Mouse (Mus musculus): ENCODE results near the gene Scrg1.
"Not testable (repeated sequence)": the region's sequence is repeated elsewhere in the genome, so short reads cannot be mapped to it uniquely, and the experiment has no call there.

The Scrg1 gene

GRCm38 (mm10) chr8:57510791-57511315 is 55.1 kb downstream of the Scrg1 start:
- DNase-seq (ENCODE audit: low spot score), result no peak

GRCm38 (mm10) chr8:57511316-57512118 is 55.8 kb downstream of the Scrg1 start, which contains the start of gene Hmgb2:
Gene Hmgb2 (plus strand): TSS chr8:57511907.
- peak; percentile 100 for DNase-seq (ENCODE audit: low spot score)

GRCm38 (mm10) chr8:57512141-57513056 is 56.7 kb downstream of the Scrg1 start:
- DNase-seq (ENCODE audit: low spot score), result no peak

- DNase-seq (ENCODE audit: low spot score), result not testable (repeated sequence)
These were observed 57.5 kb downstream of the Scrg1 start for GRCm38 (mm10) chr8:57513178-57513661.

DNA sequence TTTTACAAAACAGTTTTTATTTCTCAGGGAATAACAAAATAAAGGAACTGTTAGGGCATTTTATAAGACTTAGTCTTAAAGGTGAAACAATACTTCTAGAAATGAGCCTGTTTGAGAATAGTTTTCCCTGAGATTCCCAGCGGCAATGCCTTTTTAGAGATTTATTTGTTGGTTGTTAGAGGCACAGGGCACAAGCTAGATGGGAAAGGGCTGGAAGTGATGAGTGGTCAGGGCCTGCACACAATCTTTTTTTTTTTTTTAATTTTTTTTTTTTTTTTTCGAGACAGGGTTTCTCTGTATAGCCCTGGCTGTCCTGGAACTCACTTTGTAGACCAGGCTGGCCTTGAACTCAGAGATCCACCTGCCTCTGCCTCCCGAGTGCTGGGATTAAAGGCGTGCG is 61.0 kb downstream of the Scrg1 start:
- DNase-seq (ENCODE audit: low spot score), result not testable (repeated sequence)

- no peak for DNase-seq (ENCODE audit: low spot score)
These were observed 62.0 kb downstream of the Scrg1 start for GRCm38 (mm10) chr8:57517723-57518122.

GRCm38 (mm10) chr8:57520186-57520786 is 64.6 kb downstream of the Scrg1 start:
- DNase-seq (ENCODE audit: low spot score), result no peak

Data from ovary, adult 18-20 months (tissue).